Mouse (Mus musculus) cerebellum, adult 9-10 months (tissue): ENCODE measurements around the gene Trim26.
"Not testable (repeated sequence)": the region's sequence is repeated elsewhere in the genome, so short reads cannot be mapped to it uniquely, and the experiment has no call there.

Source experiments
- DNase-seq: peaks from one replicate; pipeline ENCODE4 v3.0.0; 2022

Trim26 gene

GRCm38 (mm10) chr17:36836874-36837647, at the start of gene Trim26:
Gene Trim26 (plus strand): TSS chr17:36837134.
- peak; percentile 98 for DNase-seq

GRCm38 (mm10) chr17:36788351-36788750, 48.6 kb upstream of the Trim26 start:
- DNase-seq: no peak

DNA sequence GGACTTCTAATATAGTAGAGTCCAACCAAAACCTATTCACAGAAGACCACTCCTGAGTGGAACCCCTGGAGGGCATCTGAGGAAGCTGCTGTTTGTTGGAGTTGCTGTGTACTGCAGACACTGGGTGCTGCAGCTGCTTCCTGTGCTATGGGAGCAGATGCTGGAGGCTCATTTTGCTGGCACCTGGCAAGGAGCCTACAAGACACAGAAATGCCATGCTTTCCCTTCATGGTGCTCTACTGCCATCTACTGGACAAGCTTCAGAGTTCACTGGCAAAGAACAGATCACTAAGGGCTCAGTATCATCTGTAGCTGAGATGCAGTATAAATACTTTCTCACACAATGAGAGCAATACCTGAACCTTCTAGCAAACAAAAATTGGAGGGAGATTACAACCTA, 48.1 kb upstream of the Trim26 start:
- DNase-seq: peak; percentile 82

DNA sequence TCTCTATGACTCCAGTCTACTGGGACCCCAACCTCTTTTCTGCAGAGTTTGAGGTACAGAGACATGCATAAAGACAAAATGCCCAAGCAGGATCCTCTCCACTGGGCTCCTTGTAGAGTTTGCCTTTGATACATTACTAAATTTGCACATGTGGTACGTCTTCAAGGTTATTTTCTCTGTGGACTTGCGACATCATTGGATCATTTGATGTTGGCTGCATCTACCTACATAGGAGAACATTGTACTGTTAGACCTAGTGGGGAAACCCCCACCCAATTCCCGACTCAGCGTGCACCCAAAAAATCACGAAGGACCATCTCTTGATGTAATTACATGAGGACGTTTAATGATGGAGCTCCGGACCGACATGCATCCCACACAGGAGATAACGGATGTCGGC, 37.4 kb upstream of the Trim26 start:
- DNase-seq: no peak

DNA sequence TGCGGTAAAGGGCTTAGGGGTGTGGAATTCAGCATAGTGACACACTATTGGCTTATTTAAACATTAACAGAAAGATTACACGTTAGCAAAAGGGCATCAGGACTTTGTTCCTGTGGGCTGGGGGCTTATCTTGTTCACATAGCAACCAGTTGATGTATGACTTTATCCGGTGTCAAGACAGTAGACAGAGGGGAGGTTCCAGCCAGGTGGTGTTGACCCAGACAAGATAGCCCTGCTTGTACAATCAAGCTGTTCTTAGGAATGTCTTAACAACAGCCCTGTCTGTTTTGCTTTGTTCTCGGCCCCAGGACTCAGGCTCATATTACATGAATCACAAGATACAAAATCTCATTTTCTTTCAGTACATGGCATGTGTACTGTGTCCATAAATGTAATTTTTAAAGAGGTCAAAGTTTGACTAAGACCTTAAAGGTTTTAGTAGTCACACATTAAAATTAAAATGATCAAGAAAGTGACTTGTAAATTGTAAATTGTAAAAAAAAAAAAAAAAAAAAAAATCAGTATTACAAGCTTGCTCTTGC, 36.9 kb upstream of the Trim26 start:
- not testable (repeated sequence) for DNase-seq

DNA sequence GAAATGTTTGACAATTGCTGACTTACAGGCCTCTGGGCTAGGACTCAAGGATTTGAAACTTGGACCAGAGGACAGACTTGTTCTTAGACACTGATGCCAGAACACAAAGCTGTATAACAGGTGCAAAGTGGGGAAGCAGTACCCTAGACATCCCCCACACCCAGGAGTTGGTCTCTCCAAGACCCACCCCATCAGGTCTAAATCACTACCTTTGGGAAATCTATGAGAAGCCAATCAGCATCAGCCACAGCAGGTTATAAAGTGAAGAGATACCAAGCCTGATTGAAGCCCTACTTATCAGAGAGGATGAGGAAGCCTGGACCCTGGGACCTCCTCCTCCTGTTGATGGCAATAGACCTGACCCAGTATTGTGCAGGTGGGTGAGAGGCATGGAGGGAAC, 25.1 kb upstream of the Trim26 start, which contains the start of gene H2-M10.6:
H2-M10.6 (plus strand) TSS at position 301 of the 400 bp plus-strand sequence.
- no peak for DNase-seq

- peak; percentile 53 for DNase-seq
Observed at GRCm38 (mm10) chr17:36824005-36824404, 12.9 kb upstream of the Trim26 start.

DNA sequence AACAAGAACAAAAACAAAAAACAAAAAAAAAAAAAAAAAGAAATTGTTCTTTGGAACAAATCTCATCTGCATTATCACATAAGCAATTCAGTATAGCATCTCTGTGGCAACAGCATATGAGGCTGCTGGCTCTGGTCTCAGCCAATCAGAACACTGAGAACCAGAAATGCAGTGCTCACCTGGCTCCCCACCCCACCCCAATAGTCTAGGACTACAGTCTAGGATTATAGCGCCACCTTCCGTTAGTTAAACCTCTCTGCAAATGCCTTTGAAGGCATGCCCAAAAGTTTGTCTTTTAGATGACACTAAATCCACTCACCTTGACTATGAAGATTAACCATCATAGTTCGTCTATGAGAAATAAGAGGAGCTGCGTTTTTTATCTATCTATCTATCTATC, 11.4 kb upstream of the Trim26 start:
- DNase-seq: peak; percentile 63

DNA sequence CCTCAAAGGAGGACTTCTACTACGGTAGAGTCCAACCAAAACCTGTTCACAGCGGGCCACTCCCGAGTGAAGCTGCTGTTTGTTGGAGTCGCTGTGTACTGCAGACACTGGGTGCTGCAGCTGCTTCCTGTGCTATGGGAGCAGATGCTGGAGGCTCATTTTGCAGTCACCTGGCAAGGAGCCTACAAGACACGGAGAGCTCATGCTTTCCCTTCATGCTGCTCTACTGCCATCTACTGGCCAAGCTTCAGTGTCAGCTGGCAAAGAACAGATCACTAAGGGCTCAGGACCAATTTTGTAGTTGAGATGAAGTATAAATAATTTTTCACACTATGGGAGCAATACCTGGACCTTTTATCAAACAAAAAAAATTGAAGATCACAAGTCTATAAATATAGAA, 10.9 kb upstream of the Trim26 start:
- DNase-seq: peak; percentile 91

DNA sequence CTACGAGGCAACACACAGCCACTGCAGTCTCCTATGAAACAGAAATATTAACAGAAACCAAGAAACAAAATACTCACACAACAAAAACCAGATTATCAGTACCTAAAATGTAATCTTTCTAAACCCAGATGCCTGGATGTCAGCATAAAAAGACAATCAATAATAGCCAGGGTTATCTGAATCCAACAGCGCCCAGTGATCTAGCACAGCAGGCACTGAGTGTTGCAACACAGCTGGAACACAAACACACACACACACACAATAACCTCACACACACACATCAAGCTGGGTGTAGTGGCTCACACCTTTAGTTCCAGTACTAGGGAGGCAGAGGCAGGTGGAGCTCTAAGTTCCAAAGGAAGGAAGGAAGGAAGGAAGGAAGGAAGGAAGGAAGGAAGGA, 8.4 kb upstream of the Trim26 start:
- DNase-seq: no peak

DNA sequence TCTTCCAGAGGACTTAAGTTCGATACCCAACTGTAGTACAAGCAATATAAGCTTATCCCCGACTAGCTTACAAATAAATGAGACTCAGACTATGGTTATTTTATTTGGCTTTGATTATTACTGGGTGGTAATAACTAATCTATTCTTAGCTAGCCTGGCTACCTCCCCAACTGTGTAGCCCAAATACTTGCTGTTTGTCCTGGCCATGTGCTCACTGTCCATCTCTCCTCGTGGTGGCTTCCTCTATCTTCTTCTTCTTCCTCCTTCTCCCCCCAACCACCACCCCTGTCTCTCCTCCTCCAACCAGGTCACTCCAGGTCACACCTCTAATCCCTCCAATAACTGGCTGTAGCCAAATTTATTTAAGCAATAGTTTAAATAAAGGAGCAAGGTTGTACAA, 6.5 kb upstream of the Trim26 start:
- no peak for DNase-seq

DNA sequence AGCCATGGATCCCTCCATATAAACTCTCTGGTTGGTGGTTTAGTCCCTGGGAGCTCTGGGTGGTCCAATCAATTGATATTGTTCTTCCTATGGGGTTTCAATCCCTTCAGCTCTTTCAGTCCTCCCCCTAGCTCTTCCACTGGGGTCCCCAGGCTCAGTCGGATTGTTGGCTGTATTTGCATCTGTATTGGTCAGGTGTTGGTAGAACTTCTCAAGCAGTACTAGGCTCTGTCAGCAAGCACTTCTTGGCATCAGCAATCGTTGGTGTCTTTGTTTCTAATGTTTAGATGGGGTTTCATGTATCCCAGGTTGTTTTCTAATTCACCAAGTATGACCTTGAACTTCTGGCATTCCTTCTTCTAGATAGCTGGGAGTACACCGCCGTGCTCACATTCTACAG, 4.2 kb upstream of the Trim26 start:
- no peak for DNase-seq

GRCm38 (mm10) chr17:36835591-36836426, 1.1 kb upstream of the Trim26 start:
- peak; percentile 62 for DNase-seq

GRCm38 (mm10) chr17:36836427-36836812, 514 bp upstream of the Trim26 start:
- DNase-seq: no peak

- DNase-seq: no peak
Observed at GRCm38 (mm10) chr17:36839001-36839400, 2.1 kb downstream of the Trim26 start.

DNA sequence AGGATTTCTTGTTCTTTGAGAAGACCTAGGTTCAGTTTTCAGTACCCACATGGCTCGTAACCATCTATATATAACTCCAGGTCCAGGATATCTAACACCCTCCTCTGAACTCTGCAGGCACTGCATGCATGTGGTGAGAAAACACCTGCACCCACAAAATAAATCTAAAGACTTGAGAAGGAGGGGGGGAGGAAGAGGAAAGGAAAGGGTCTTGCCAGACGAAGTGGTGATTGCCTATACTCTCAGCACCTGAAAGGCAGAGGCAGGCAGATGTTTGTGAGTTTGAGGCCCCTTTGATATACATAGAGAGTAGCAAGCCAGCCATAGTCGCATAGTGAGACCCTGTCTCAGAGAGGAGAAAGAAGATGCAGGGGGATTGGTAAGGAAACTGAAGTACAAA, 3.0 kb downstream of the Trim26 start:
- no peak for DNase-seq

DNA sequence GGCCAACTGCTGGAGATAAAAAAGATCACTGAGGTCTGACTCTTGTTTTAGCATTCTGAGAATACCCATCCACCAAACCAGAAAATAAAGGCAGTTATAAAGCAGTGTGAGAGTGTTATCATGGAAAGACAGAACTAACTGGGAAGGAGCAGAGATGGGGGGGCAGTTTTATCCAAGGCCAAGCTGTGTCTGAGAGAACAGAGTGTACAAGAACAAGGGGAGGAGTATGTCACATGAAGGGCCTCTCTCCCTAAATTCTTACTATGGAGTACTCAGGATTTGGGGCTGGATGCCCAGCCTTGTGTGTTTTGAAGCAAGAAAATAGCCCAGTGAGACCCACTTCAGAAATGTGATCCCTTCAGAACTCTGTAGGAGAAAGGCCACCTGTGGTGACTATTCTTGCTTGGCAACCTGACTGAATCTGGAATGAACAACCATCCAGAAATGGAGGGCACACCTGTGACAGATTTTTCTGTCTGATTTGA, 4.1 kb downstream of the Trim26 start:
- no peak for DNase-seq

GRCm38 (mm10) chr17:36843696-36844095, 6.8 kb downstream of the Trim26 start:
- DNase-seq: no peak

- no peak for DNase-seq
Observed at GRCm38 (mm10) chr17:36844286-36844719, 7.4 kb downstream of the Trim26 start.

- DNase-seq: no peak
Observed at GRCm38 (mm10) chr17:36844725-36845124, 7.8 kb downstream of the Trim26 start.

GRCm38 (mm10) chr17:36848911-36849310, 12.0 kb downstream of the Trim26 start:
- no peak for DNase-seq

DNA sequence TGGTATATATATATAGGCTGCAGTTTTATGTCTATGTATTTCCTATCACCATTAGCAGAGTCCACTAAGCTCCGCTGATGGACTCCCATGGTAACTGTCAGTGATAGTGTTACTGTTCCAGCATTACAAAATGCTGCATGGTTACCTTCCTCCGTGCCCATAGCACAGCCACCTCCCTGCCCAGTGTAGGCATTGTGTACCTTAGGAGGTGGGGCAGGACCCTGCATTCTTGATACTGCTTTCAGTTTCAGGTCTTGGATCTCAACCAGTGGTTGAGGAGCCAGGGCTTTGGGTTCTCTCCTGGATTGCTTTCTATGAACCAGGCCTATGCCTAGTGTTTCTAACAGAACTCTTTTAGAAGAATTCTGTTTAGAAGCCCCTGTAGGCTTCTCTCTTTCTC, 13.1 kb downstream of the Trim26 start:
- no peak for DNase-seq

DNA sequence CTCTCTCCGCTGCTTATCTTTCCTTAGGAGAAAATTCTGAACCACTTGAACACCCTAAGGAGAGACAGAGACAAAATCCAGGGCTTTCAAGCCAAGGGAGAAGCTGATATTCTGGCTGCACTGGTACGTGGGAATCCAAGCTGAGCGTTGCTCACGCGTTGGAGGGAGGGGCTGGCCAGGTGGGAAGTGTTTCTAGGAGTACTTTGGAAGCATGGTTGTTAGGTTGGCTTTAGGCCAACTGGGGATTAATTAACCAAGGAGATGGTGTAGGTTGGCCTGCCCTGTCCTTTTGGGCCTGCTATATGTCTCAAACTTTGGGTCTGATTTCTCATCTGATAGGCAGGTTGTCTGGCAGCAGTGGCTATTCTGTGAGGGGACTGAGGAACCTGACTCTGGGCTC, 14.3 kb downstream of the Trim26 start:
- DNase-seq: no peak

- no peak for DNase-seq
Observed at GRCm38 (mm10) chr17:36851627-36852026, 14.7 kb downstream of the Trim26 start.
